Mouse (Mus musculus) myocyte (in vitro differentiated cells): ENCODE results near the gene Olfr551. TPM values are rescaled to one million over a fixed set of nuclear protein-coding genes. Genes with fewer than 3 reads are reported as not detected.

ENCODE experiments used
- H3K27me3 ChIP-seq: one replicate; pipeline ENCODE4 v1.6.1; 2011; ENCODE audit not compliant: control insufficient read depth, insufficient read depth, insufficient read length
- H3K36me3 ChIP-seq: one replicate; pipeline ENCODE4 v1.6.1; 2011; ENCODE audit not compliant: control insufficient read depth, insufficient read depth
- H3K4me2 ChIP-seq: one replicate; pipeline ENCODE4 v1.6.1; 2011; ENCODE audit warnings: low read depth, control low read depth
- H3K4me3 ChIP-seq: one replicate; pipeline ENCODE4 v1.5.1; 2011; ENCODE audit warnings: mild to moderate bottlenecking, control low read depth, moderate library complexity
- H3K79me2 ChIP-seq: one replicate; pipeline ENCODE4 v1.6.1; 2011; ENCODE audit not compliant: control insufficient read depth, insufficient read depth
- H3ac ChIP-seq: one replicate; pipeline ENCODE4 v1.6.1; 2011; ENCODE audit not compliant: control insufficient read depth, insufficient read length
- CEBPB ChIP-seq: IDR thresholded peaks from 2 replicates; pipeline ENCODE4 v1.6.1; 2011; ENCODE audit warnings: mild to moderate bottlenecking, moderate library complexity; ENCODE audit not compliant: poor library complexity, insufficient read depth, severe bottlenecking
- E2F4 ChIP-seq: IDR thresholded peaks from one replicate; pipeline ENCODE4 v1.6.1; 2011; ENCODE audit warnings: mild to moderate bottlenecking, control low read depth, moderate library complexity; ENCODE audit not compliant: insufficient read depth
- MAX ChIP-seq: IDR thresholded peaks from one replicate; pipeline ENCODE4 v1.6.1; 2011; ENCODE audit warnings: low read depth, mild to moderate bottlenecking, control low read depth
- MYOD1 ChIP-seq, 3 experiments: IDR thresholded peaks; one replicate each; pipeline ENCODE4 v1.6.1; 2011; ENCODE audit warnings: control low read depth in 2 of 3, low read depth in 2 of 3, mild to moderate bottlenecking in 2 of 3, moderate library complexity in 1 of 3; ENCODE audit not compliant: insufficient read length in 2 of 3, control insufficient read depth in 1 of 3
- MYOG ChIP-seq, 3 experiments: IDR thresholded peaks; one replicate each; pipeline ENCODE4 v1.6.1; 2011; ENCODE audit warnings: control low read depth in 2 of 3, low read depth in 2 of 3, mild to moderate bottlenecking in 2 of 3; ENCODE audit not compliant: insufficient read length in 2 of 3, control insufficient read depth in 1 of 3, insufficient read depth in 1 of 3
- POLR2A ChIP-seq: IDR thresholded peaks from one replicate; pipeline ENCODE4 v1.6.1; 2011; ENCODE audit warnings: low read depth, mild to moderate bottlenecking, control low read depth, moderate library complexity; ENCODE audit not compliant: insufficient read length
- POLR2AphosphoS2 ChIP-seq: IDR thresholded peaks from one replicate; pipeline ENCODE4 v1.6.1; 2011; ENCODE audit warnings: low read depth, control low read depth; ENCODE audit not compliant: insufficient read length
- REST ChIP-seq: IDR thresholded peaks from one replicate; pipeline ENCODE4 v1.6.1; 2011; ENCODE audit warnings: mild to moderate bottlenecking, control low read depth, moderate library complexity; ENCODE audit not compliant: insufficient read depth, insufficient read length
- SRF ChIP-seq: IDR thresholded peaks from one replicate; pipeline ENCODE4 v1.6.1; 2011; ENCODE audit warnings: low read depth; ENCODE audit not compliant: control insufficient read depth, insufficient read length
- TCF12 ChIP-seq: IDR thresholded peaks from one replicate; pipeline ENCODE4 v1.6.1; 2011; ENCODE audit warnings: mild to moderate bottlenecking, control low read depth; ENCODE audit not compliant: poor library complexity, insufficient read depth, severe bottlenecking
- TCF3 ChIP-seq: IDR thresholded peaks from one replicate; pipeline ENCODE4 v1.6.1; 2011; ENCODE audit warnings: low read depth, control low read depth; ENCODE audit not compliant: insufficient read length
- USF1 ChIP-seq: IDR thresholded peaks from one replicate; pipeline ENCODE4 v1.6.1; 2011; ENCODE audit warnings: low read depth, mild to moderate bottlenecking, control low read depth, moderate library complexity
- polyA plus RNA-seq: library from polyadenylated mRNA; unstranded; fragments of >200 nt; fragmentation: generic; extraction: Trizol; gene quantifications from one replicate; pipeline ENCODE4 v1.2.1, GENCODE M21; 2012; ENCODE audit warnings: missing spikeins

Olfr551 gene
- polyA plus RNA-seq, 1 experiment, result not detected

- H3K79me2 ChIP-seq, result no peaks in the 10 kb centered on the region
- TF ChIP-seq SRF (no peak), POLR2AphosphoS2 (no peak), TCF12 (no peak), MAX (no peak), USF1 (no peak), TCF3 (no peak), E2F4 (no peak)
- H3ac ChIP-seq, result no peak overlapping the region
- no peaks in the 10 kb centered on the region for H3K36me3 ChIP-seq
- no peak overlapping the region for H3K4me3 ChIP-seq
- no peaks in the 10 kb centered on the region for H3K27me3 ChIP-seq
- no peak overlapping the region for H3K4me2 ChIP-seq
These were observed 50.4 kb downstream of the Olfr551 start for GRCm38 (mm10) chr7:102541251-102541650.

GRCm38 (mm10) chr7:102540596-102540995 is 51.1 kb downstream of the Olfr551 start, which contains the start of gene Olfr548-ps1:
Gene Olfr548-ps1, plus strand, starts transcription at chr7:102540896.
- no peaks in the 10 kb centered on the region for H3K27me3 ChIP-seq
- no peaks in the 10 kb centered on the region for H3K79me2 ChIP-seq
- H3K4me3 ChIP-seq, result no peak within 1 kb of the TSS
- TF ChIP-seq POLR2A, result no peak
- H3ac ChIP-seq, result no peak within 1 kb of the TSS
- H3K36me3 ChIP-seq, result no peaks in the 10 kb centered on the region
- no peak within 1 kb of the TSS for H3K4me2 ChIP-seq

DNA sequence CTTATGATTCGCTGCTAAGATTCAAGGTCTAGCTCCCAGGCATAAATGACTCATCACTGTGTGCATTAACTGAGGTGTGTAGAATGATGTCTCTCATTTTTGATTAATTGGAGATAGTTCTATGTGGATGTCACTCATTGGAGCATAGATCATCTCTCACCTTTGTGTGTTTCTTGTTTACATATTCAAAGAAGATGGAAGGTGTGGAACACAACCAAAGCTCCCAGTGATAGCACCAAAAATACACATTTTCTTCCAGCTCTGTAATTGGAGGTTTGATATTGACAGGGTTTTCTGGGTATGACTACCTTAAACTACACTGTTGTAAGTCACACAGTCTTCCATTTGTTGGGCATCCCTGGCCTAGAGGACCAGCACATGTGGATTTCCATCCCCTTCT is 57.2 kb downstream of the Olfr551 start, which contains the start of gene Olfr547:
TSS of gene Olfr547 (plus strand) at position 301 of the 400 bp plus-strand sequence.
- Histone ChIP-seq H3ac (no peak within 1 kb of the TSS), H3K79me2 (no peaks in the 10 kb centered on the region), H3K27me3 (no peaks in the 10 kb centered on the region), H3K4me2 (no peak within 1 kb of the TSS), H3K36me3 (no peaks in the 10 kb centered on the region), H3K4me3 (no peak within 1 kb of the TSS)
- TF ChIP-seq SRF (no peak), REST (no peak), MYOG (IDR thresholded peaks at IDR 0.05; ENCODE audit: control insufficient read depth in 1 of 3, insufficient read depth in 1 of 3, insufficient read length in 2 of 3, low read depth in 2 of 3) (no peak), USF1 (no peak), E2F4 (no peak), TCF3 (no peak), CEBPB (no peak), TCF12 (no peak), MYOD1 (IDR thresholded peaks at IDR 0.05; ENCODE audit: control insufficient read depth in 1 of 3, insufficient read length in 2 of 3, low read depth in 2 of 3) (no peak), POLR2AphosphoS2 (no peak), POLR2A (no peak), MAX (no peak)

Other genes starting within 250 kb of the Olfr551 start
- gene Rrm1, start 150.2 kb downstream of the Olfr551 start, polyA plus RNA-seq, result 32.2 TPM
- not detected for gene Olfr543, start 110.2 kb downstream of the Olfr551 start, polyA plus RNA-seq
- not detected for gene Olfr544, start 103.6 kb downstream of the Olfr551 start, polyA plus RNA-seq
- gene Olfr545, start 92.3 kb downstream of the Olfr551 start, polyA plus RNA-seq, result not detected
- gene Olfr547, start 57.1 kb downstream of the Olfr551 start, polyA plus RNA-seq, result not detected
- not detected for gene Olfr548-ps1, start 51.0 kb downstream of the Olfr551 start, polyA plus RNA-seq
- not detected for gene Olfr549, start 42.0 kb downstream of the Olfr551 start, polyA plus RNA-seq
- 0.43 TPM for gene Trim21, start 26.4 kb downstream of the Olfr551 start, polyA plus RNA-seq
- not detected for gene Olfr550, start 20.4 kb downstream of the Olfr551 start, polyA plus RNA-seq
- not detected for gene Olfr552, start 5.9 kb upstream of the Olfr551 start, polyA plus RNA-seq
- not detected for gene Olfr553, start 26.3 kb upstream of the Olfr551 start, polyA plus RNA-seq
- not detected for gene Olfr554, start 46.5 kb upstream of the Olfr551 start, polyA plus RNA-seq
- gene Olfr555, start 66.9 kb upstream of the Olfr551 start, polyA plus RNA-seq, result not detected
- not detected for gene Olfr556, start 73.0 kb upstream of the Olfr551 start, polyA plus RNA-seq
- 3.2 TPM for gene Trim68, start 95.4 kb upstream of the Olfr551 start, polyA plus RNA-seq
- gene Olfr557, start 104.0 kb upstream of the Olfr551 start, polyA plus RNA-seq, result not detected
- gene Olfr558, start 110.3 kb upstream of the Olfr551 start, polyA plus RNA-seq, result not detected
- not detected for gene Olfr33, start 127.2 kb upstream of the Olfr551 start, polyA plus RNA-seq
- not detected for gene Olfr559, start 135.6 kb upstream of the Olfr551 start, polyA plus RNA-seq
- gene Olfr560, start 167.5 kb upstream of the Olfr551 start, polyA plus RNA-seq, result not detected
- not detected for gene Olfr78, start 167.6 kb upstream of the Olfr551 start, polyA plus RNA-seq
- not detected for gene Olfr561, start 179.3 kb upstream of the Olfr551 start, polyA plus RNA-seq
- gene Olfr564, start 211.6 kb upstream of the Olfr551 start, polyA plus RNA-seq, result not detected